Mouse (Mus musculus): ENCODE measurements around the gene Nfe2l2. TPM values are rescaled to one million over a fixed set of nuclear protein-coding genes. Genes with fewer than 3 reads are reported as not detected.
"Not testable (repeated sequence)": the region's sequence is repeated elsewhere in the genome, so short reads cannot be mapped to it uniquely, and the experiment has no call there.

Nfe2l2 gene
- polyA plus RNA-seq, 1 experiment from 2014 or later, result 71.7 TPM

DNA sequence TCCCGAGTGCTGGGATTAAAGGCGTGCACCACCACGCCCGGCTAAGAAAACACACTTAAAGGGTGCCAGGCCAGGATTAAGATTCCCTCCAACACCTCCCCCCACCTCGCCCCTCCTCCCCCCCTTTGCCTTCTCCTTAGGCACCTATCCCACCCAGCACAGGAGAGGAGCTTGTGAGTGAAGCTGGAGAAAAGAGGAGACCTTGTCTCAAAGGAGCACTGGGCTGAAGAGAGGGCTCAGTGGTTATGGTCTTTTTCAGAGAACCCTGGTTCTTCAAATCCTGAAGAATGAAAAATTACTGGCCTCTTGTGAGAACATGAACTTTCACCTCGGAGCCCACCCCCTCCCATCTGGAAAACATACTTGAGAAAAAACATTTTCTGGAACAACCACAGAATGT lies 66.6 kb downstream of the Nfe2l2 start:
- WGBS, result 80% methylated on average over 6 of the region's 6 CpGs
- not testable (repeated sequence) for H3K27ac ChIP-seq (ENCODE audit: low read depth); H3K4me2 ChIP-seq (ENCODE audit: low read length); H3K9ac ChIP-seq (ENCODE audit: low read length); H3K36me3 ChIP-seq (ENCODE audit: control insufficient read depth, insufficient read depth, low read length); H3K4me3 ChIP-seq (ENCODE audit: low read depth, low read length); H3K27me3 ChIP-seq (replicated peaks; ENCODE audit: control insufficient read depth, insufficient read depth, low read length); H3K9me3 ChIP-seq (ENCODE audit: control insufficient read depth, low read length); DNase-seq (ENCODE audit: low spot score); ATAC-seq (replicated peaks; ENCODE audit: low FRiP score, low TSS enrichment, low read depth)
- H3K4me1 ChIP-seq (replicated peaks; ENCODE audit: control insufficient read depth, insufficient read depth, low read length), result peaks cover 12% of the 10 kb centered on the region; the same call in 1 of the 2 replicates

DNA sequence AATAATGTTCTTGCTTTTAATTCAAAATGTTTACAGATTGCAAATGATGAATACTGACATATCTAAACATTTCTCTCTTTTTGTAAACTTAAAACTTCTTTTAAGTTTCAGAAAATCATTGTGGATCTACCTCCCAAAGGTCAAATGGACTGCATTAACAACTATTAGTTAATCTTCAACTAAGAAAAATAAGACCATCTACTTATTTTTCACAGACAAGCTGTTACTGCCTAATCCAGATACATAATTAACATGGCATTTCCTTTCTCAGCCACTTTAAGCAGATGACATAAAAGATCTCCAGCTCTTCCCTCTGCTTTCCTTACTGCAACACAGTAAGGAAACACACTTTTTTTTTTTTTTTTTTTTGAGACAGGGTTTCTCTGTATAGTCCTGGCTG lies 67.1 kb downstream of the Nfe2l2 start:
- H3K27ac ChIP-seq (ENCODE audit: low read depth), result no peak overlapping the region
- DNase-seq (ENCODE audit: low spot score), result no peak
- H3K9ac ChIP-seq (ENCODE audit: low read length), result no peak overlapping the region
- H3K4me3 ChIP-seq (ENCODE audit: low read depth, low read length), result no peak overlapping the region
- H3K36me3 ChIP-seq (ENCODE audit: control insufficient read depth, insufficient read depth, low read length), result no peaks in the 10 kb centered on the region
- H3K4me1 ChIP-seq (replicated peaks; ENCODE audit: control insufficient read depth, insufficient read depth, low read length), result 0 out of 2 replicates have a peak, but pooled peaks cover 12% of the 10 kb centered on the region
- no peaks in the 10 kb centered on the region for H3K27me3 ChIP-seq (replicated peaks; ENCODE audit: control insufficient read depth, insufficient read depth, low read length)
- no peak for ATAC-seq (replicated peaks; ENCODE audit: low FRiP score, low TSS enrichment, low read depth)
- H3K4me2 ChIP-seq (ENCODE audit: low read length), result no peak overlapping the region
- no peaks in the 10 kb centered on the region for H3K9me3 ChIP-seq (ENCODE audit: control insufficient read depth, low read length)

DNA sequence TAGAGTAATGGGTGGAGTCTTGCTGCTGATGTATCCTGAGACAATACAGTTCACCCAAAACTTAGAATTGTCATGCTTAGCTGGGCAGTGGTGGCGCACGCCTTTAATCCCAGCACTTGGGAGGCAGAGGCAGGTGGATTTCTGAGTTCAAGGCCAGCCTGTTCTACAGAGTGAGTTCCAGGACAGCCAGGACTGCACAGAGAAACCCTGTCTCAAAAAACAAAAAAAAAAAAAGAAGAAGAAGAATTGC lies 67.5 kb downstream of the Nfe2l2 start:
- not testable (repeated sequence) for DNase-seq (ENCODE audit: low spot score); H3K9me3 ChIP-seq (ENCODE audit: control insufficient read depth, low read length); H3K4me3 ChIP-seq (ENCODE audit: low read depth, low read length); H3K27me3 ChIP-seq (replicated peaks; ENCODE audit: control insufficient read depth, insufficient read depth, low read length); H3K9ac ChIP-seq (ENCODE audit: low read length); H3K36me3 ChIP-seq (ENCODE audit: control insufficient read depth, insufficient read depth, low read length); ATAC-seq (replicated peaks; ENCODE audit: low FRiP score, low TSS enrichment, low read depth); H3K27ac ChIP-seq (ENCODE audit: low read depth); H3K4me2 ChIP-seq (ENCODE audit: low read length)
- 90% methylated on average over 2 of the region's 2 CpGs for WGBS
- 0 out of 2 replicates have a peak, but pooled peaks cover 12% of the 10 kb centered on the region for H3K4me1 ChIP-seq (replicated peaks; ENCODE audit: control insufficient read depth, insufficient read depth, low read length)

DNA sequence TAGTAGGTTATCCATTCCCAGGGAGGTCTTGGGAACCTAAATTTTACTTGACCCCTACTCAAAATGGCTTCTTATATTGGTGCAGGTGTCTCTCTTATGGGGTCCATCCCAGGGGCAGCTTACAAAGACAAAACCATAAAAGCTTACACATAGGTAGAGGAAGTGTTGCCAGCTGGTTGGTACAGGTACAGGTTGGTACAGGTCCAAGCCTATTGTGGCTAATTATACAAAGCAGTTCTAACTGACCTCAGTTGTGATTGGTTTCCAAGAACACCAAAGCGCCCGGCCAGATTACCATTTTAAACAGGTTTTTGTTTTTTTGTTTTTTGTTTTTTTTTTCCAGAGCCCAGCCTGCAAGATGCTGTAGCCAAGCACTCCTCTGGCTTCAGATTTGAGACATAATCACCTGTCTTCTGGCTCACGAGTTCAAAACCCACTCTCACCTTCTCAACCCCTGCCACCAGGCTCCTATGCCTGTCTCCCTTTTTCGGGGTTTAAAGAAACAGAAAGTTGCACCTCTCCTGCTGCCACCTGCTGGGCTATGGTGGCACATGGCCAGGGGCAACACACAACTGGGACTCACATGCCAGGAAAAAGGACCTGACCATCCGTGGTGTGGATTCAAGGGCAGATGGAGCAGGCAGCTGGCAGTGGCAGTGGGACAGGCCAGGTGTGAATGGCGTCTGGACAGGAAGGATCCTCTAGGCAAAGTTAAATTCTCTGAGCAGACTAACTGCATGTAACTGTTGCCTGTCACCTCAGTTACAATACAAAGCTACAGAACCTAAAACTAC lies 68.0 kb downstream of the Nfe2l2 start:
- ATAC-seq (replicated peaks; ENCODE audit: low FRiP score, low TSS enrichment, low read depth) (no peak), DNase-seq (ENCODE audit: low spot score) (no peak)
- Histone ChIP-seq H3K27ac (ENCODE audit: low read depth) (no peak overlapping the region), H3K4me1 (replicated peaks; ENCODE audit: control insufficient read depth, insufficient read depth, low read length) (0 out of 2 replicates have a peak, but pooled peaks cover 12% of the 10 kb centered on the region), H3K36me3 (ENCODE audit: control insufficient read depth, insufficient read depth, low read length) (no peaks in the 10 kb centered on the region), H3K4me2 (ENCODE audit: low read length) (no peak overlapping the region), H3K27me3 (replicated peaks; ENCODE audit: control insufficient read depth, insufficient read depth, low read length) (no peaks in the 10 kb centered on the region), H3K4me3 (ENCODE audit: low read depth, low read length) (no peak overlapping the region), H3K9me3 (ENCODE audit: control insufficient read depth, low read length) (no peaks in the 10 kb centered on the region), H3K9ac (ENCODE audit: low read length) (no peak overlapping the region)
- 66% methylated on average over 6 of the region's 6 CpGs for WGBS

DNA sequence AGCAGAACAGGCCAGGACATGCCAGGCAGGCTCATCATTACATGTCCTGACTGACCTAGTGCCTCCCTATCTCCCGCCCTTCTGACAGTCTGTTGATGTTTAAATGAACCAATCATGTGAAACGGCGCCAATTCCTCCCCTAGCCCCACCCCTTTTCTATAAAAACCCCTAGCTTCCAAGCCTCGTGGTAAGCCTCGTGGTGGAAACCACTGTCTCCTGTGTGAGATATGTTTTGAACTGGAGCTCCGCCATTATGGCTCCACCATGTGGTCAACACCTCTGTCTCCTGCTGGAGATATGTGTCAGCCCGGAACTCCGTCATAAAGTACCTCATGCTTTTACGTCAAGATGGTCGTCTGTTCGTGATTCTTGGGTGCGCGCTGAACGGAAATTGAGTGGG lies 70.0 kb downstream of the Nfe2l2 start:
- DNase-seq (ENCODE audit: low spot score); H3K27me3 ChIP-seq (replicated peaks; ENCODE audit: control insufficient read depth, insufficient read depth, low read length); H3K9ac ChIP-seq (ENCODE audit: low read length); H3K4me2 ChIP-seq (ENCODE audit: low read length); H3K36me3 ChIP-seq (ENCODE audit: control insufficient read depth, insufficient read depth, low read length); H3K4me3 ChIP-seq (ENCODE audit: low read depth, low read length); H3K9me3 ChIP-seq (ENCODE audit: control insufficient read depth, low read length); H3K27ac ChIP-seq (ENCODE audit: low read depth); ATAC-seq (replicated peaks; ENCODE audit: low FRiP score, low TSS enrichment, low read depth): not testable (repeated sequence)
- 0 out of 2 replicates have a peak, but pooled peaks cover 12% of the 10 kb centered on the region for H3K4me1 ChIP-seq (replicated peaks; ENCODE audit: control insufficient read depth, insufficient read depth, low read length)
- WGBS, result 93% methylated on average over 14 of the region's 14 CpGs

DNA sequence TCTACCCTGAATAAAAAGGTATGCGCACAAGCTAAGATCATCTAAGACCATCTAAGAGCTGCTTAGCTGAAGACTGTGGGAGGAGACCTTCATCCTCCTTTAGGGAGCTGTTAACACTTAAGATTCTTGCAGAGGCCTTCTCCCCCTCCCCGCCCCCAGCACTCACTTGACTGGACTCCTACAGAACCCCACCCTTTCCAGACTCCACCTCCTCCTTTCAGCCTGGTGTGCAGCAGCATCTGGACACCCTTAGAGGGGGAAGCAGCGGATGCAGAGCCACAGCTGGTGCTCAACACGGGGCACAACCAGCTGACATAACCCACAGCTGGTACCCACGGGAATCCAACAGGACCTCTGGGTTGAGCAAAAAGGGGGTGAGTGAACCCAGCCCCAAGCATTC lies 70.7 kb downstream of the Nfe2l2 start:
- no peak overlapping the region for H3K4me2 ChIP-seq (ENCODE audit: low read length)
- ATAC-seq (replicated peaks; ENCODE audit: low FRiP score, low TSS enrichment, low read depth) (0 out of 2 replicates have a peak, but pooled peaks have one; percentile 40), DNase-seq (ENCODE audit: low spot score) (no peak)
- H3K9ac ChIP-seq (ENCODE audit: low read length), result no peak overlapping the region
- H3K27ac ChIP-seq (ENCODE audit: low read depth), result no peak overlapping the region
- no peak overlapping the region for H3K4me3 ChIP-seq (ENCODE audit: low read depth, low read length)
- H3K36me3 ChIP-seq (ENCODE audit: control insufficient read depth, insufficient read depth, low read length), result no peaks in the 10 kb centered on the region
- H3K9me3 ChIP-seq (ENCODE audit: control insufficient read depth, low read length), result no peaks in the 10 kb centered on the region
- H3K27me3 ChIP-seq (replicated peaks; ENCODE audit: control insufficient read depth, insufficient read depth, low read length), result no peaks in the 10 kb centered on the region
- 64% methylated on average over 5 of the region's 5 CpGs for WGBS
- H3K4me1 ChIP-seq (replicated peaks; ENCODE audit: control insufficient read depth, insufficient read depth, low read length), result 0 out of 2 replicates have a peak, but pooled peaks cover 12% of the 10 kb centered on the region

DNA sequence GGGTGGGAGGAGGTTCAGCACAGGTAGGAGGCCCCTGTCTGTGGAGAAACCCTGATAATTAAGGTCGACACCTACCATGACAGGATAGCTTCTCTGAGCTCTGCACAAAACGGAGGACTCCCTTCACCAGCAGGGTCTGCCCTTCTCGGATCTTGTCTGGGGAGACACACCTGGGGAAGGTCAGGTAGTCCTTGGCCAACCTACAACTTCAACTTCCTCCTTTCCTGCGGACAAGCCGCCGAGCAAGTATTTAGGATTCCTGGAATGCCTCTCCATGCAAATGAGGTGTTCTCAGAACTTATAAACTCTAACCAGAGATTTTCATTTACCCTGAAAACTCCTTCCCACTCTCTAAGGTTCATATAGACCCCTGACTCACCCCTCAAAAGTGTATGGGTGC lies 71.1 kb downstream of the Nfe2l2 start:
- Histone ChIP-seq H3K9ac (ENCODE audit: low read length) (no peak overlapping the region), H3K4me3 (ENCODE audit: low read depth, low read length) (no peak overlapping the region), H3K4me2 (ENCODE audit: low read length) (no peak overlapping the region), H3K36me3 (ENCODE audit: control insufficient read depth, insufficient read depth, low read length) (no peaks in the 10 kb centered on the region), H3K9me3 (ENCODE audit: control insufficient read depth, low read length) (no peaks in the 10 kb centered on the region), H3K4me1 (replicated peaks; ENCODE audit: control insufficient read depth, insufficient read depth, low read length) (0 out of 2 replicates have a peak, but pooled peaks cover 12% of the 10 kb centered on the region), H3K27me3 (replicated peaks; ENCODE audit: control insufficient read depth, insufficient read depth, low read length) (no peaks in the 10 kb centered on the region), H3K27ac (ENCODE audit: low read depth) (no peak overlapping the region)
- no peak for ATAC-seq (replicated peaks; ENCODE audit: low FRiP score, low TSS enrichment, low read depth)
- DNase-seq (ENCODE audit: low spot score), result no peak
- WGBS, result 57% methylated on average over 6 of the region's 6 CpGs

DNA sequence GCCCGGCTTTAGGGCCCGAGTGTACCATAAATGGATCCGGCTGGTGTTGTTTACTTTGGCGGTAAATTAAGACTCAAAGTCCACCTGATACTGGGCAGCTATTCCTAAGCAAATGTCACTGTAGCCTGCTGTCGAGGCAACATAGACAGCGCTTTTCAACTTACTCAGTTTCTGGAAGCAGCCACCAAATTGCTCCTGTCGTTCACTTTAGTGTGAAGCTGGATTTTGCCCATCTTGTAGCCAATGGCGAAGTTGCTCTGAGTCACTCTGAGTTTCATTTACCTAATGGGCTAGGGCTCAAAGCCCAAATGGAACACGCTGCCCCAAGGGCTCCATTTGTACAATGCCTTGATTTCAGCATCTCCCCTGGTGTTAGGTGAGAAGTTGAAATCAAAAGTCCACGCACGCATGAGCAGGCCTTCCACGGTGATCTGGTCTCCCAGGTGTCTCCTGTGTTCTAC lies 71.7 kb downstream of the Nfe2l2 start:
- DNase-seq (ENCODE audit: low spot score), result no peak

DNA sequence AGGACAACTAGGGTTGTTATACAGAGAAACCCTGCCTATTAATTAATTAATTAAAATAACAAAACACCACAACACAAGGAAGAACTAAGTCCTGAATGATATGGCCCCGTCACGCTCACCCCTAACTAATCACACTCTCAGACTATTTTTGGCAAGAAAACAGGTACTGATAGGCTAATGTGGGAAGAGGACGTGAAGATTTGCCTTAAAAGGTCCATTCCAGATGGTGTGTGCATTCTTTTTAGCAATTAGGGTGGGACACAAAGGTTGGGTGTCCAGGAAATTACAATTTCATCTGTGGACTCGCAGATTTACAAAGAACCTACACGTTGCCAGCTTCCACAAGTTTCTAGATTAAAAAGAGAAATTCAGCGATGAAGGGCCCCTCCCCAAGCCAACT lies 72.4 kb downstream of the Nfe2l2 start:
- 0 out of 2 replicates have a peak, but pooled peaks cover 12% of the 10 kb centered on the region for H3K4me1 ChIP-seq (replicated peaks; ENCODE audit: control insufficient read depth, insufficient read depth, low read length)
- no peak overlapping the region for H3K27ac ChIP-seq (ENCODE audit: low read depth)
- no peaks in the 10 kb centered on the region for H3K9me3 ChIP-seq (ENCODE audit: control insufficient read depth, low read length)
- H3K9ac ChIP-seq (ENCODE audit: low read length), result no peak overlapping the region
- ATAC-seq (replicated peaks; ENCODE audit: low FRiP score, low TSS enrichment, low read depth) (no peak), DNase-seq (ENCODE audit: low spot score) (no peak)
- H3K36me3 ChIP-seq (ENCODE audit: control insufficient read depth, insufficient read depth, low read length), result no peaks in the 10 kb centered on the region
- no peak overlapping the region for H3K4me2 ChIP-seq (ENCODE audit: low read length)
- H3K27me3 ChIP-seq (replicated peaks; ENCODE audit: control insufficient read depth, insufficient read depth, low read length), result no peaks in the 10 kb centered on the region
- WGBS, result 89% methylated on average over 6 of the region's 6 CpGs
- H3K4me3 ChIP-seq (ENCODE audit: low read depth, low read length), result no peak overlapping the region

More for the DNA sequence above, 71.7 kb downstream of the Nfe2l2 start:
- no peaks in the 10 kb centered on the region for H3K27me3 ChIP-seq (replicated peaks; ENCODE audit: control insufficient read depth, insufficient read depth, low read length)
- no peaks in the 10 kb centered on the region for H3K36me3 ChIP-seq (ENCODE audit: control insufficient read depth, insufficient read depth, low read length)
- 76% methylated on average over 12 of the region's 12 CpGs for WGBS
- no peak overlapping the region for H3K4me2 ChIP-seq (ENCODE audit: low read length)
- H3K4me3 ChIP-seq (ENCODE audit: low read depth, low read length), result no peak overlapping the region
- H3K9me3 ChIP-seq (ENCODE audit: control insufficient read depth, low read length), result no peaks in the 10 kb centered on the region
- H3K4me1 ChIP-seq (replicated peaks; ENCODE audit: control insufficient read depth, insufficient read depth, low read length), result 0 out of 2 replicates have a peak, but pooled peaks cover 12% of the 10 kb centered on the region
- no peak overlapping the region for H3K27ac ChIP-seq (ENCODE audit: low read depth)
- ATAC-seq (replicated peaks; ENCODE audit: low FRiP score, low TSS enrichment, low read depth), result no peak
- no peak overlapping the region for H3K9ac ChIP-seq (ENCODE audit: low read length)
